Mouse (Mus musculus) liver, adult 2 months (tissue): ENCODE results near the gene Zfp367.

Source experiments
- CTCF ChIP-seq: fragments of 200-500 bp; IDR thresholded peaks from 2 replicates; pipeline ENCODE4 v1.5.1; 2011; ENCODE audit warnings: low read depth, low read length, control low read depth
- POLR2A ChIP-seq: fragments of 200-500 bp; IDR thresholded peaks from 2 replicates; pipeline ENCODE4 v1.6.1; 2011; ENCODE audit warnings: low read length, control low read depth; ENCODE audit not compliant: insufficient read depth; ENCODE audit errors: extremely low read depth

GRCm38 (mm10) chr13:64154651-64155050 is 1.6 kb upstream of the Zfp367 start:
- TF ChIP-seq POLR2A (no peak), CTCF (no peak)
